Mouse (Mus musculus) hindbrain, postnatal 0 days (tissue): ENCODE measurements around the gene 2610028H24Rik. TPM values are rescaled to one million over a fixed set of nuclear protein-coding genes. Genes with fewer than 3 reads are reported as not detected.

Source experiments
- ATAC-seq: fragments of 200-750 bp; cut with Nextera tagmentation; 2 replicates; pipeline ENCODE4 v1.8.0; 2017; ENCODE audit warnings: mild to moderate bottlenecking, moderate TSS enrichment, moderate library complexity
- DNase-seq: peaks from one replicate; pipeline ENCODE4 v3.0.0-alpha.2; 2015; ENCODE audit warnings: low spot score
- H3K27ac ChIP-seq: fragments of 300-500 bp; sonication (generic); 2 replicates; pipeline ENCODE4 v1.5.1; 2014; ENCODE audit warnings: mild to moderate bottlenecking
- H3K27me3 ChIP-seq: fragments of 300-500 bp; sonication (generic); 2 replicates; pipeline ENCODE4 v1.6.1; 2014; ENCODE audit warnings: low read length, mixed read lengths; ENCODE audit not compliant: insufficient read depth
- H3K36me3 ChIP-seq: fragments of 300-500 bp; sonication (generic); 2 replicates; pipeline ENCODE4 v1.6.1; 2014; ENCODE audit warnings: low read length, mixed read lengths; ENCODE audit not compliant: insufficient read depth
- H3K4me1 ChIP-seq: fragments of 300-500 bp; sonication (generic); 2 replicates; pipeline ENCODE4 v1.6.1; 2014; ENCODE audit warnings: antibody characterized with exemption, low read length, mixed read lengths; ENCODE audit not compliant: insufficient read depth
- H3K4me2 ChIP-seq: fragments of 300-500 bp; sonication (generic); 2 replicates; pipeline ENCODE4 v1.6.1; 2014; ENCODE audit warnings: low read depth, mild to moderate bottlenecking, low read length, moderate library complexity, mixed read lengths
- H3K4me3 ChIP-seq: fragments of 300-500 bp; sonication (generic); 2 replicates; pipeline ENCODE4 v1.5.1; 2014; ENCODE audit warnings: low read length
- H3K9ac ChIP-seq: fragments of 300-500 bp; sonication (generic); replicated peaks from 2 replicates; pipeline ENCODE4 v1.6.1; 2014; ENCODE audit warnings: mild to moderate bottlenecking, low read length, moderate library complexity, mixed read lengths
- H3K9me3 ChIP-seq: fragments of 300-500 bp; sonication (generic); 2 replicates; pipeline ENCODE4 v1.6.1; 2016; ENCODE audit warnings: low read length, mixed read lengths
- CTCF ChIP-seq: IDR thresholded peaks from 2 replicates; pipeline ENCODE4 v1.5.1; 2016; ENCODE audit warnings: antibody characterized with exemption, control low read depth, low read depth
- WGBS: fragments of 180-500 bp; shearing (Covaris S2); extraction: QIAGEN DNeasy Blood & Tissue Kit; methylation state at CpG from one replicate; pipeline ENCODE4 v1.1.7; 2014; 5-methylcytosine and 5-hydroxymethylcytosine counted together
- polyA plus RNA-seq: library from polyadenylated mRNA; unstranded; fragments of >200 nt; fragmentation: Nextera tagmentation; extraction: Ambion mirVana; gene quantifications from 2 replicates; pipeline ENCODE4 v1.2.1, GENCODE M21; 2015
- total RNA-seq: library from RNA; depleted of rRNA; stranded (reverse); fragments of >200 nt; gene quantifications from 2 replicates; pipeline ENCODE4 v1.2.3, GENCODE M21; 2014

2610028H24Rik gene
- total and polyA plus RNA-seq, 2 experiments from 2014 or later: not detected

- DNase-seq: peak; percentile 99
- peak within 1 kb of the TSS; percentile 78 for H3K4me2 ChIP-seq
- under 1% methylated on average over 78 of the region's 78 CpGs for WGBS
Measured at GRCm38 (mm10) chr10:76442178-76443088, 6.4 kb upstream of the 2610028H24Rik start, which contains the start of gene Pcnt. Pcnt (minus strand) TSS chr10:76442786.

GRCm38 (mm10) chr10:76445996-76446681 is 2.7 kb upstream of the 2610028H24Rik start:
- Histone ChIP-seq H3K9ac (no peak overlapping the region), H3K4me3 (no peak overlapping the region), H3K27me3 (no peaks in the 10 kb centered on the region), H3K36me3 (no peaks in the 10 kb centered on the region), H3K4me1 (no peaks in the 10 kb centered on the region), H3K4me2 (no peak overlapping the region), H3K9me3 (no peaks in the 10 kb centered on the region), H3K27ac (no peak overlapping the region)
- DNase-seq: no peak
- TF ChIP-seq CTCF: no peak
- WGBS: 87% methylated on average over 4 of the region's 4 CpGs
- no peak for ATAC-seq

More at GRCm38 (mm10) chr10:76442178-76443088, 6.4 kb upstream of the 2610028H24Rik start, which contains the start of gene Pcnt:
- Histone ChIP-seq H3K27me3 (no peaks in the 10 kb centered on the region), H3K9ac (peak within 1 kb of the TSS; percentile 68), H3K9me3 (no peaks in the 10 kb centered on the region), H3K36me3 (peaks cover 9% of the 10 kb centered on the region; the same call in 1 of the 2 replicates), H3K4me1 (no peaks in the 10 kb centered on the region), H3K4me3 (peak within 1 kb of the TSS; percentile 95), H3K27ac (peak within 1 kb of the TSS; percentile 94)
- peak; percentile 83 for TF ChIP-seq CTCF
- ATAC-seq: peak; percentile 99

GRCm38 (mm10) chr10:76447406-76448229 is 1.3 kb upstream of the 2610028H24Rik start:
- Histone ChIP-seq H3K9me3 (no peaks in the 10 kb centered on the region), H3K9ac (no peak overlapping the region), H3K4me1 (no peaks in the 10 kb centered on the region), H3K4me2 (no peak overlapping the region), H3K4me3 (no peak overlapping the region), H3K27ac (no peak overlapping the region), H3K27me3 (no peaks in the 10 kb centered on the region), H3K36me3 (no peaks in the 10 kb centered on the region)
- no peak for TF ChIP-seq CTCF
- ATAC-seq (no peak), DNase-seq (no peak)
- 82% methylated on average over 15 of the region's 15 CpGs for WGBS

- Histone ChIP-seq H3K4me1 (no peaks in the 10 kb centered on the region), H3K36me3 (no peaks in the 10 kb centered on the region), H3K4me3 (no peak overlapping the region), H3K9ac (no peak overlapping the region), H3K27me3 (no peaks in the 10 kb centered on the region), H3K9me3 (no peaks in the 10 kb centered on the region), H3K27ac (no peak overlapping the region), H3K4me2 (no peak overlapping the region)
- 49% methylated on average over 5 of the region's 5 CpGs for WGBS
- TF ChIP-seq CTCF: peak; percentile 82
- ATAC-seq (no peak), DNase-seq (peak; percentile 74)
Measured at GRCm38 (mm10) chr10:76455289-76455688, 6.4 kb downstream of the 2610028H24Rik start.

GRCm38 (mm10) chr10:76461255-76461654 is 12.4 kb downstream of the 2610028H24Rik start:
- no peak for TF ChIP-seq CTCF
- DNase-seq: no peak
- H3K4me3 ChIP-seq: no peak overlapping the region
- no peak overlapping the region for H3K9ac ChIP-seq
- H3K4me2 ChIP-seq: no peak overlapping the region
- 80% methylated on average over 1 of the region's 1 CpGs for WGBS
- no peak overlapping the region for H3K27ac ChIP-seq
- H3K27me3 ChIP-seq: no peaks in the 10 kb centered on the region
- 0 out of 2 replicates have a peak, but pooled peaks cover 2% of the 10 kb centered on the region for H3K9me3 ChIP-seq
- ATAC-seq: no peak
- no peaks in the 10 kb centered on the region for H3K36me3 ChIP-seq
- H3K4me1 ChIP-seq: no peaks in the 10 kb centered on the region

GRCm38 (mm10) chr10:76462312-76462711 is 13.4 kb downstream of the 2610028H24Rik start:
- Histone ChIP-seq H3K4me3 (no peak overlapping the region), H3K4me2 (no peak overlapping the region), H3K4me1 (no peaks in the 10 kb centered on the region), H3K9ac (no peak overlapping the region), H3K27me3 (no peaks in the 10 kb centered on the region), H3K27ac (no peak overlapping the region), H3K36me3 (no peaks in the 10 kb centered on the region), H3K9me3 (0 out of 2 replicates have a peak, but pooled peaks cover 2% of the 10 kb centered on the region)
- ATAC-seq (no peak), DNase-seq (no peak)
- TF ChIP-seq CTCF: no peak
- WGBS: 91% methylated on average over 7 of the region's 7 CpGs
